Mouse (Mus musculus): Measurements from ENCODE around the gene Rcor1. TPM values are rescaled to one million over a fixed set of nuclear protein-coding genes. Genes with fewer than 3 reads are reported as not detected.

Rcor1 gene
- 10 to 100 TPM; 16.4 to 18.9 TPM for total RNA-seq (2021)
- long read RNA-seq, experiment 1, full-length matches to known transcripts, result 9 of 18 reads
- long read RNA-seq, experiment 1, partial matches to known transcripts, result 2 of 18 reads
- long read RNA-seq, experiment 1, other reads (novel, unspliced or antisense), result 7 of 18 reads
- long read RNA-seq, experiment 2, full-length matches to known transcripts, result 3 of 6 reads
- long read RNA-seq, experiment 2, partial matches to known transcripts, result 0 of 6 reads
- long read RNA-seq, experiment 2, other reads (novel, unspliced or antisense), result 3 of 6 reads

- DNase-seq (ENCODE audit: low spot score in 2 of 2), result peak; percentile 98 to 99
These were observed at the start of gene Rcor1 for GRCm38 (mm10) chr12:111038976-111039612. Rcor1 (plus strand) TSS chr12:111039351.

DNA sequence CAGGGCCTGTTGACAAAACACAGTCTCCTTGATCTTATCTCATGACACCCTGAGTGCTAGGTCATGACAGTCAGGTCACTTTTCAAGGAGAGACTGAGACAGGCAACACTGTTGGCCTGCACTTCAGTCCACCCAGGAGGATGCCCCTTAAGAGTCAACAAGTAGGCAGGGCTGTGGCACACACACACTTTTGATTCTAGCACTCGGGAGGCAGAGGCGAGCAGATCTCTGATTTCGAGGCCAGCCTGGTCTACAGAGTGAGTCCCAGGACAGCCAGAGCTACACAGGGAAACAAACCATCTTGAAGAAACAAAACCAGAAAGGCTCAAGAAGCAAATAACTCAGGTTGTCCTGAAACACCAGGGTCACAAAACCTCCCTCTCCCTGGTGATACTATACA lies 49.7 kb upstream of the Rcor1 start:
- no peak for DNase-seq (ENCODE audit: low spot score in 2 of 2)

- DNase-seq (ENCODE audit: low spot score in 2 of 2), result no peak
These were observed 48.7 kb upstream of the Rcor1 start for GRCm38 (mm10) chr12:110990500-110990899.

DNA sequence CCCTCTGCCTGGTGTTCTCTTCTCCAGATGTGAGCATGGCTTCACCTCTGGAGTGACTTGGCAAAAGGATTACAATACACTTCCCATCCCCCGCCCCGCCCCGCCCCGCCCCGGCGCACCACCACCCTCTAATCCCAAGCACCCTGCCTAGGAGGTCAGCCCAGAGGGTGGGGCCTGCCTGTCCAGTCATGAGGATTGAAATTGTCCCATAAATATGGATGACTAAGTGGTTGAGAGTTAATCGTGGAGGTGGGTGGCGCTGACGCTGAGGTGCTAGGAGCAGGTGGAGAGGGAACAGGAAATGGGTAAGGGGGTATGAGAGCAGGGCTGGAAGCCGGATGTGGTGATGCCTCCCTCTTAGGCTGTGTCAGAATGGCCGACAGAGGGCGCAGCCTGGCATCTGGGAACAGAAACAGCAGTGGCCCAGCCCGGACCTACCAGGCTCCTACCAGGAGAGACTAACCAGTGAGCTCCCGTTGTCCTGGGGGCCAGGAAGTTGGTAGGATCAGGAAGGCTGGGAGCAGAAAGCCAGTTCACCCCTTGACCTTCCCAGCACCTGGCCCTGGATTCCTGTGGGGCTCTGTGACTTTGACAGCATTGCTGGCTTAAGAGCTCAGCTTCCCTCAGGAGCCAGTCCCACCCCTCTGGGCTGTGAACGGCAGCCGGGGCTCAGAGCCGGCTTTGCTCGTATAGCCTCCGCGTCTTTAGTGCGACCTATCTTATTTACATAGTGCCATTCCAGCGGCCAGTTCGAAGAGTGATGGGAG lies 47.6 kb upstream of the Rcor1 start:
- DNase-seq (ENCODE audit: low spot score in 2 of 2), result peak in 1 of 2 experiments; percentile 49

- DNase-seq (ENCODE audit: low spot score in 2 of 2), result peak; percentile 84 to 93
These were observed 47.0 kb upstream of the Rcor1 start for GRCm38 (mm10) chr12:110992128-110992553.

DNA sequence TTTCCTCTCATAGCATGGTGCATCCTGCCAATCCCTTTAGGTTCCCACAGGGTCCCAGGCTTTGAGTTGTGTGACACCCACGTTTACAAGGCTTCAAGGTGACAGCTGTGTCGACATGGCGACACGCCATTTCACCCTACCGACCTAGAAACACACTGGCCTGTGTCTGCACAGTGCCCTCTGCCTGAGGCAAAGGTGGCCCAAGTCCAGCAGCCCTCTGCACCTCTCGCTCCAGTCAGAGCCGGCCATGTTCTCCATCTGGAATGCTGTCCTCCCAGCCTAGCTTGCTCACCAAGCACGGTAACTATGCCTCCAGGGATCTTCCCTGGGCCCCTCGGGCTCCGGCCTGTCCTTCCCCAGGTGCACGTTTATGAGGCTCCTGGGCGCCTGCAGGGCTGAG lies 46.4 kb upstream of the Rcor1 start:
- no peak for DNase-seq (ENCODE audit: low spot score in 2 of 2)

DNA sequence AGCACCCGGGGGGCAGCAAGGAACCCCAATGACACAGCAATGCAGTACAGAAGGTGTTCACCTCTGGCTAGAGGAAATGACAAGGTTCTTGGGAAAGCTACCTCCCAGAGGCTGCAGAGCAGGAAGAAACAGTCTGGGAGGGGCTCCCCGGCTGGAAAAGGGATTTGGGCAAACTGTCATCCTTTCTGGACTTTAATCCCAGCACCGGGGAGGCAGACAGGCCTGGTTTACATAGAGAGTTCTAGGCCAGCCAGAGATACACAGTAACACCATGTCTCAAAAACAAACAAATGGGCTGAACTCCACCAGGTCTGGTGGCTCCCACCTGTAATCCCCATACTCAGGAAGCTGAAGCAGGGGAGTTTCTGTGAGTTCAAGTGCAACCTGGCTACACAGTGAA lies 45.9 kb upstream of the Rcor1 start:
- DNase-seq (ENCODE audit: low spot score in 2 of 2), result no peak

DNA sequence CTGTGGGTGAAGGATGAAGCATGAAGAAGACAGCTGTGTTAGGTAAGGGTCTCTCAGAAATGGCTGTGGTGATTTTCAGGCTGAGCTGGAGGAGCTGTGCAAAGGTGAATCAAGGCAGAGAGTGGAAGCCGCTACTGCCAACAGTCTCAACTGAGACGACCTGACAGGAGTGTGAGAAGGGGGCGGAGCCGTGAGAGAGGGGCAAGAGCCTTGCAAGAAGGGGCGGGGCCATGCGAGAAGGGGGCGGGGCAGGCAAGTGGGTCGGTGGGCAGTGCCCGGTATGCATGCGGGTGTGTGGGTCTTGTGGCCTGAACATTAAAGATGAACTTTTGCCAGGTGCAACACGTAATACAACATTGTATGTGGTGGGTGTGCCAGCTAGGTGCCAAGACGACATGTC lies 44.5 kb upstream of the Rcor1 start:
- no peak for DNase-seq (ENCODE audit: low spot score in 2 of 2)

GRCm38 (mm10) chr12:110998092-110998491 lies 41.1 kb upstream of the Rcor1 start:
- no peak for DNase-seq (ENCODE audit: low spot score in 2 of 2)

- DNase-seq (ENCODE audit: low spot score in 2 of 2), result no peak
These were observed 39.3 kb upstream of the Rcor1 start for GRCm38 (mm10) chr12:110999820-111000219.

- DNase-seq (ENCODE audit: low spot score in 2 of 2), result no peak
These were observed 38.2 kb upstream of the Rcor1 start for GRCm38 (mm10) chr12:111000956-111001355.

DNA sequence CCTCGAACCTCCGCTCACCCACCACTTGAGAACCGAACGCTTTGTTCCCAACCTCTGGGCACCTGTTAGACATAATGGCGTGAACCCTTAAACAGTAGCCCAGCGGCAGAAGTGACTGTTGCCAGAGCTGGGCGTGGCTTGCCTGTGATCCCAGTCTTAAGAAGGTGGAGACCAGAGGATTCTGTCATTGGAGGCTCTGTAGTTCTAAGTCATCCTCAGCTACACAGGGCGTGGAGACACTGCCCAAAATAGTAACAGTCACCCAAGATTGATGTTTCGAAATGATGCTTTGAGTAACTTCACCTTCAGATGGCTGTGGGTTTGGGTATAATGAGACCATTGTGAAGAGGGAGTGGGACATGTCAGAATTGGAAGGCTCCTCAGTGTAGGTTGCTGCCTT lies 35.0 kb upstream of the Rcor1 start:
- DNase-seq (ENCODE audit: low spot score in 2 of 2), result no peak

GRCm38 (mm10) chr12:111005803-111006202 lies 33.3 kb upstream of the Rcor1 start:
- no peak for DNase-seq (ENCODE audit: low spot score in 2 of 2)

- no peak for DNase-seq (ENCODE audit: low spot score in 2 of 2)
These were observed 32.8 kb upstream of the Rcor1 start for GRCm38 (mm10) chr12:111006339-111006738.

GRCm38 (mm10) chr12:111007134-111008103 lies 31.7 kb upstream of the Rcor1 start:
- DNase-seq (ENCODE audit: low spot score in 2 of 2), result no peak

- no peak for DNase-seq (ENCODE audit: low spot score in 2 of 2)
These were observed 30.4 kb upstream of the Rcor1 start for GRCm38 (mm10) chr12:111008500-111009490.

- DNase-seq (ENCODE audit: low spot score in 2 of 2), result no peak
These were observed 29.4 kb upstream of the Rcor1 start for GRCm38 (mm10) chr12:111009615-111010257.

- no peak for DNase-seq (ENCODE audit: low spot score in 2 of 2)
These were observed 22.3 kb upstream of the Rcor1 start for GRCm38 (mm10) chr12:111016807-111017206.

GRCm38 (mm10) chr12:111018068-111018467 lies 21.1 kb upstream of the Rcor1 start:
- no peak for DNase-seq (ENCODE audit: low spot score in 2 of 2)
